Mouse (Mus musculus) forebrain, embryonic 11.5 days (tissue): ENCODE results near the gene Tmem108. TPM values are rescaled to one million over a fixed set of nuclear protein-coding genes. Genes with fewer than 3 reads are reported as not detected.
A peak's percentile ranks its signal among the peaks of the same experiment; 100 is the strongest.

Source experiments
- ATAC-seq: fragments of 200-750 bp; cut with Nextera tagmentation; replicated peaks from 2 replicates; pipeline ENCODE4 v1.8.0; 2017; ENCODE audit warnings: moderate TSS enrichment; ENCODE audit not compliant: low FRiP score
- DNase-seq: peaks from one replicate; pipeline ENCODE4 v3.0.0-alpha.2; 2017; ENCODE audit warnings: low spot score
- H3K27ac ChIP-seq: fragments of 300-500 bp; sonication (generic); 2 replicates; pipeline ENCODE4 v1.5.1; 2014; ENCODE audit warnings: low read depth, low read length
- H3K27me3 ChIP-seq: fragments of 300-500 bp; sonication (generic); 2 replicates; pipeline ENCODE4 v1.6.1; 2014; ENCODE audit warnings: mild to moderate bottlenecking, low read length, mixed read lengths; ENCODE audit not compliant: control insufficient read depth, insufficient read depth
- H3K36me3 ChIP-seq: fragments of 300-500 bp; sonication (generic); 2 replicates; pipeline ENCODE4 v1.6.1; 2014; ENCODE audit warnings: mild to moderate bottlenecking, low read length, moderate library complexity, mixed read lengths; ENCODE audit not compliant: control insufficient read depth, insufficient read depth
- H3K4me1 ChIP-seq: fragments of 300-500 bp; sonication (generic); replicated peaks from 2 replicates; pipeline ENCODE4 v1.6.1; 2014; ENCODE audit warnings: low read length, mixed read lengths; ENCODE audit not compliant: control insufficient read depth, insufficient read depth
- H3K4me2 ChIP-seq: fragments of 300-500 bp; sonication (generic); 2 replicates; pipeline ENCODE4 v1.6.1; 2014; ENCODE audit warnings: low read depth, mild to moderate bottlenecking, low read length, moderate library complexity, mixed read lengths; ENCODE audit not compliant: severe bottlenecking
- H3K4me3 ChIP-seq: fragments of 300-500 bp; sonication (generic); 2 replicates; pipeline ENCODE4 v1.5.1; 2014; ENCODE audit warnings: low read depth, low read length
- H3K9ac ChIP-seq: fragments of 300-500 bp; sonication (generic); 2 replicates; pipeline ENCODE4 v1.6.1; 2014; ENCODE audit warnings: low read length
- H3K9me3 ChIP-seq: fragments of 300-500 bp; sonication (generic); 2 replicates; pipeline ENCODE4 v1.6.1; 2016; ENCODE audit warnings: low read length, mixed read lengths; ENCODE audit not compliant: control insufficient read depth
- WGBS: fragments of 180-500 bp; shearing (Covaris S2); extraction: QIAGEN DNeasy Blood & Tissue Kit; methylation state at CpG from one replicate; pipeline ENCODE4 v1.1.7; 2014; 5-methylcytosine and 5-hydroxymethylcytosine counted together
- polyA plus RNA-seq: library from polyadenylated mRNA; unstranded; fragments of >200 nt; fragmentation: Nextera tagmentation; extraction: Ambion mirVana; gene quantifications from 2 replicates; pipeline ENCODE4 v1.2.1, GENCODE M21; 2014

Gene Tmem108
- polyA plus RNA-seq, 1 experiment from 2014 or later: 27.2 TPM

DNA sequence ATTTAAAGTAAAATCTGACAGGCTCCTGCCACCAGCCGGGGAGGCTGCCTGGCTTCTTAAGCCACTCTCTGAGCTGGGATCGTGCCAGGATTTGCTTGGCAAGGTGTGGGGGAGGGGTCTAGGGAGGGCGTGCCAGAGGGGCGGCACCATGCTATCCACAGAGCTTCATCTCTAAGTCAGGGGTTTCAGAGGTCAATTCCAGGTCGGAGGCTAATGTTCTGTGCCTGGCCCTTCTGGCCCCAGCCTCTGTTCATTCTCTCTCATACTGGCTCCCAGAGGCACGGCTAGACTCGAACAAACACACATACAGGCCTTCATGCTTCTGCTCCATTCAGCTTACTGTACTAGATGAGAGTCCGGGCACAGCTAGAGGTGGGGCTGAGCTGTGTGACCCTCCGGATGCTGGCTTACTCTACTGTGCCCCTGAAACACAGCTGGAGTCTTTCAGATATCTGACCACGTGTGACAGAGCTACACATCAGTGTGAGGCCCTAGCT is 236.5 kb downstream of the Tmem108 start:
- H3K4me2 ChIP-seq: no peak overlapping the region; the same call in 1 of the 2 replicates
- H3K27me3 ChIP-seq: no peaks in the 10 kb centered on the region
- ATAC-seq (peak; percentile 84), DNase-seq (peak; percentile 77)
- WGBS: 21% methylated on average over 10 of the region's 10 CpGs
- H3K4me3 ChIP-seq: no peak overlapping the region
- H3K9me3 ChIP-seq: no peaks in the 10 kb centered on the region
- H3K9ac ChIP-seq: no peak overlapping the region
- H3K4me1 ChIP-seq: peaks cover 15% of the 10 kb centered on the region
- H3K27ac ChIP-seq: peak overlapping the region; percentile 65
- H3K36me3 ChIP-seq: no peaks in the 10 kb centered on the region

DNA sequence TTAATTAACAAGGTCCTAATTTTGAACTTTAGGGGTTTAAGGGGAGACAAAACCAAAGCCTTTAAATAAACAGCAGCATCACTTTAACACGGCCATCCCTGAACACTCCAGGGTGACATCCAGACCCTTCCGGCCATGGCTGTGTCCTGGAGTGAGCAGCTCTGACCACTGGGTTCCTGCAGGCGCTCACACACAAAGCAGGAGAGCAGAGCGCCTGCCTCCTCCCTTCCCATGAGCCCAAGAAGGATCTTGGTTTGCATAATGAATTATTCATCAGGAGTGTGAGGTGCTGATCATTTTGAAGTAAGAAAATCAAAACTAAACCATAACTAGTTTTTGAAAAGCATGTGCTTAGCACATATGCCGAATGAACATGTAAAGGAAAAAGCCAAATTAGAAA is 237.0 kb downstream of the Tmem108 start:
- Histone ChIP-seq H3K27me3 (no peaks in the 10 kb centered on the region), H3K4me1 (peaks cover 15% of the 10 kb centered on the region), H3K9ac (no peak overlapping the region), H3K4me3 (no peak overlapping the region), H3K4me2 (no peak overlapping the region), H3K9me3 (no peaks in the 10 kb centered on the region), H3K36me3 (no peaks in the 10 kb centered on the region), H3K27ac (no peak overlapping the region; the same call in 1 of the 2 replicates)
- 15% methylated on average over 5 of the region's 5 CpGs for WGBS
- ATAC-seq (peak; percentile 92), DNase-seq (peak; percentile 71)

DNA sequence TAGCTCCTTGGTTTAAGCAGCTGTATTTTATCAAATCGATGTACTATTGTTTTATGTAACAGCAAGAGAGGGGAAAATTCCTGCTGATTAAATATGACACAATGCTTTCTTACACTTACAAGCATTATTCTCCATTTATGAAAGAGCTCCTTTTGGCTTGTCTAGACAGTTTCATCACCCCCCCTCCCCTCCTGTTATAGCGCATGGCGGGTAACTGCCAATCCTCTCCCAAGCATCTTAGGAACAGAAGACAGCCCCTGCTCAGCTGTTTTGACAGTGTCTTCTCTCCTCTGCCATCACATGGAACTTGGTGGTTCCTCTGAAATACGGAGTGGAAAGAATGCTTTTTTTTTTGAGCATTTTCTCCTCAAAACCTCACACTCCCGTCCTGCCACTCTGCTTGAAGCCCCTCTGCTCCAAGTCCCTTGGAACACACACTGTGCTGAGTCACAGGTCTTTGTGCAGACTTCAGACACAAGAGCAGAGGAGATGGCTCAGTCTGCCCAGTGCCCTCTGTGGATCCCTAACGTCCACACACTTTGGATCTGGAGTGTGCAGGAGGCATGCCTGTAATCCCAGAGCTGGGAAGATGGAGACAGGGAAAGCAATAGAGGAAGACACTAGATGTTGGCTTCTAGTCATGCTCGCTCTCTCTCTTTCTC is 237.8 kb downstream of the Tmem108 start:
- H3K4me2 ChIP-seq: no peak overlapping the region
- H3K9ac ChIP-seq: no peak overlapping the region
- no peak for DNase-seq
- no peak overlapping the region for H3K4me3 ChIP-seq
- peaks cover 15% of the 10 kb centered on the region for H3K4me1 ChIP-seq
- 0 out of 2 replicates have a peak, but pooled peaks have one; percentile 26 for ATAC-seq
- no peaks in the 10 kb centered on the region; the same call in 1 of the 2 replicates for H3K9me3 ChIP-seq
- H3K36me3 ChIP-seq: no peaks in the 10 kb centered on the region
- H3K27me3 ChIP-seq: no peaks in the 10 kb centered on the region
- WGBS: 56% methylated on average over 7 of the region's 7 CpGs
- H3K27ac ChIP-seq: no peak overlapping the region

DNA sequence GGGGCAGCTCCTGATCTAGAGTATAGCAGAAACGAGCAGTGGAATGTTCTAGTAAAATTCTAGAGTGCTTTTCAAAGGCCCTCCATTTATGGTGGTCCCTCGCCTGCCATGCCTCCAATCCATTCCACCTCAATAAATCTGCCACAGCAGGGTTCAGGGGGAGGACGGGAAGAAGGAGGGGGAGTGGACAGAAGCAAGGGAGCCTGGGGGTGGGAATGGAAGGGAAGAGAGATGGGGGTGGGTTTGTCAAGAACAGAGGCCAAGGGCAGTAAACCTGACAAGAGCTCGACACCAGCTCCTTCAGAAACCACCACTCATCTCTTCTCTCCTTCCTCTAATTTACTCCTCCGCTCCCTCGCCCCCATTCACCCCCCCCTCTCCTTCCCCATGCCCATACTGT is 238.6 kb downstream of the Tmem108 start:
- H3K9me3 ChIP-seq: no peaks in the 10 kb centered on the region; the same call in 1 of the 2 replicates
- H3K4me1 ChIP-seq: peaks cover 15% of the 10 kb centered on the region
- H3K36me3 ChIP-seq: no peaks in the 10 kb centered on the region
- no peak overlapping the region for H3K9ac ChIP-seq
- no peak overlapping the region for H3K4me2 ChIP-seq
- 68% methylated on average over 5 of the region's 6 CpGs for WGBS
- no peak for ATAC-seq
- DNase-seq: no peak
- no peak overlapping the region for H3K4me3 ChIP-seq
- no peak overlapping the region for H3K27ac ChIP-seq
- H3K27me3 ChIP-seq: no peaks in the 10 kb centered on the region

DNA sequence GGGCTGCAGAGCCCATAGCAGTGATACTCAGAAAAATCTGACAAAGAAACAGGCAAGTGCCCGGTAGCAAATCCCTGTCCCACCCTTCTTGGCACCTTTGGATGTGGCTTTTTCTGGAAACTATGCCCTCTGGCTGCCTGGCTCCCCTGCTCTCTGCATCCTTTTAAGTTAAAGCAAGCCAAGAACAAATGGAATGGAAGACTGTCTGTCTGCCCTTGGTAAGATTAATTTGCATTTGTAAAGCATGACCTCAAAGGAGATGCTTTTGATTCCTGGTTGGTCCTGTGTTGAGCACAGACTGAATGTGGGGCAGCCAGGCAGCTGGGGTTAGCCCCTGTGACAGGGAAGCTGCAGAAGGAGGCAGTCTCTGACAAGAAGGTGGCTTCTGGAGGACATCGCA is 247.8 kb downstream of the Tmem108 start:
- Histone ChIP-seq H3K4me2 (no peak overlapping the region), H3K9me3 (no peaks in the 10 kb centered on the region; the same call in 1 of the 2 replicates), H3K27me3 (no peaks in the 10 kb centered on the region), H3K4me1 (peaks cover 6% of the 10 kb centered on the region), H3K4me3 (no peak overlapping the region), H3K27ac (peak overlapping the region; percentile 26; the same call in 1 of the 2 replicates), H3K36me3 (no peaks in the 10 kb centered on the region), H3K9ac (no peak overlapping the region)
- ATAC-seq: no peak
- 48% methylated on average over 2 of the region's 2 CpGs for WGBS
- DNase-seq: no peak

DNA sequence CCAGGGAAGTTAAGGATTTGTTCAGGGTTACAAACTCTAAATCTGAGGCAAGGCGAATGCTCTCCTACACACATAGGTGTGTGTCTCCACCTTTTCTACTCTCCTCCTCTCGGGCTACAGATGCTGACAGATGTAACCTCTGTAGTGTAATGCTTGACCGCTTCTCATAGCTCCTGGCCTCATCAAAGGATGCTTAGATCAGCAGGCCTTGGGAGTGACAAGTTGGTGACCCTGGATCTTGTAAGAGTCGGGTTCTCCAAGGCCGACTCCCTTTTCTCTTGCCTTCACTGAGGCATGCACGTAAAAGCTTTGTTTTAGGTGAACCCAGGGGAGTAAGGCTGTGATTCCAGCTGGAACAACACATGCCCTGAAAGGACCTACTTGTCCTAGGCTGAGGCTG is 249.4 kb downstream of the Tmem108 start:
- peaks cover 6% of the 10 kb centered on the region for H3K4me1 ChIP-seq
- H3K9me3 ChIP-seq: no peaks in the 10 kb centered on the region
- ATAC-seq (no peak), DNase-seq (no peak)
- no peaks in the 10 kb centered on the region for H3K27me3 ChIP-seq
- H3K4me2 ChIP-seq: no peak overlapping the region
- no peak overlapping the region for H3K4me3 ChIP-seq
- H3K36me3 ChIP-seq: no peaks in the 10 kb centered on the region
- 86% methylated on average over 6 of the region's 6 CpGs for WGBS
- no peak overlapping the region for H3K27ac ChIP-seq
- H3K9ac ChIP-seq: no peak overlapping the region

DNA sequence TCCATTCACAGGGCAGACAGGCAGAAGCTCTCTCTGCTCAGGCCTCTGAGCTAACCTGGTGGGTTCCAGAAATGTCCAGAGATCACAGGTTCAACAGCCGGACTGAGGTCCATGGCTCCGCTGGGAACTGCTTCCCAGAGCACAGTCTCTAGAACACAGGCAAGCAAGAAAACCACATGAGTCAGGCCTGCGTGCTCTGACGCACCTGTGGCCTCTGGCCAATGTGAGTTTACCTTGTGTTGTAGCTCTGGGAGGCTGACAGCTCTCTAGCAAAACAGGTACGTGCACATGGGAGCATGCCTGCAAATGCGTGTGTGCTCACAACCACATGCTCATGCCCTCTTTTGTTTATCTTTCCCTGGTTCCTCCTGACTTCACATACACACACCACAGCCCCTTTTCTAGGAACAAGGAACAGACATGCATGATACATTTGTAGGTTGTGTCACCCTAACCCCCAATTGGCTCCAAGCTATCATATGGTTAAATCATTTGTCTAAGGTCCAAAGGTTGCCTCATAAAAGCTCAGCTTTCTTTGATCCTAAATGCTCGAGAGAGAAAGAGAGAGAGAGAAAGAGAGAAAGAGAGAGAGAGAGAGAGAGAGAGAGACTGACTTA is 254.6 kb downstream of the Tmem108 start:
- Histone ChIP-seq H3K27me3 (no peaks in the 10 kb centered on the region), H3K4me3 (no peak overlapping the region), H3K4me1 (peaks cover 13% of the 10 kb centered on the region; the same call in 1 of the 2 replicates), H3K4me2 (no peak overlapping the region), H3K9ac (no peak overlapping the region), H3K27ac (no peak overlapping the region), H3K9me3 (no peaks in the 10 kb centered on the region), H3K36me3 (no peaks in the 10 kb centered on the region)
- no peak for DNase-seq
- no peak for ATAC-seq
- 81% methylated on average over 7 of the region's 7 CpGs for WGBS

DNA sequence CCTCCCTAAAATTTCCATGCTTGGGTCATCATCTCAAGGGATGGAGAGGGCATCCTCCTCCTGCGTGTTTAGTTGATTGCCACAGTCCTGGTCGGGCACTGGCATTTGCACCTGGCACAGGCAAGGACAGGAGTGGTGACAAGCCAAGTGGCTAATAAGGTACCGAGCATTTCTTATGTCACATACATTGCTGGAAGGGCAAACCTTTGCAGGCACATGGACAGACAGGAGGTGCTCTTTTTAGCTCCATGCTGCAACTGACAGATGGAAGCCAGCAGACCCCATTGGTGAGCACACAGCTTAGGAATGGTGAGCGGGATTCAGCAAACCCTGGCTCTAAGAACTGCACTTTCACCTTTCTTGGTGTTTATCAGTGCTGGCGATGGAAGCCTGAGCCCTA is 256.6 kb downstream of the Tmem108 start:
- Histone ChIP-seq H3K4me2 (no peak overlapping the region), H3K4me1 (peaks cover 22% of the 10 kb centered on the region), H3K36me3 (no peaks in the 10 kb centered on the region), H3K27me3 (no peaks in the 10 kb centered on the region), H3K4me3 (no peak overlapping the region), H3K9ac (no peak overlapping the region), H3K27ac (peak overlapping the region; percentile 63), H3K9me3 (no peaks in the 10 kb centered on the region)
- WGBS: 73% methylated on average over 5 of the region's 5 CpGs
- ATAC-seq (peak; percentile 42), DNase-seq (no peak)
